Mouse (Mus musculus) embryonic fibroblast, embryonic 13.5 days (primary cell): ENCODE measurements around the gene Zfpm1.

ENCODE experiments used
- CTCF ChIP-seq: IDR thresholded peaks from 2 replicates; pipeline ENCODE4 v1.5.1; 2011; ENCODE audit warnings: mild to moderate bottlenecking, control low read depth, low read length, moderate library complexity, borderline replicate concordance; ENCODE audit not compliant: insufficient read depth
- POLR2A ChIP-seq: IDR thresholded peaks from 2 replicates; pipeline ENCODE4 v1.6.1; 2011; ENCODE audit warnings: low read depth, mild to moderate bottlenecking, control low read depth, low read length, moderate library complexity

DNA sequence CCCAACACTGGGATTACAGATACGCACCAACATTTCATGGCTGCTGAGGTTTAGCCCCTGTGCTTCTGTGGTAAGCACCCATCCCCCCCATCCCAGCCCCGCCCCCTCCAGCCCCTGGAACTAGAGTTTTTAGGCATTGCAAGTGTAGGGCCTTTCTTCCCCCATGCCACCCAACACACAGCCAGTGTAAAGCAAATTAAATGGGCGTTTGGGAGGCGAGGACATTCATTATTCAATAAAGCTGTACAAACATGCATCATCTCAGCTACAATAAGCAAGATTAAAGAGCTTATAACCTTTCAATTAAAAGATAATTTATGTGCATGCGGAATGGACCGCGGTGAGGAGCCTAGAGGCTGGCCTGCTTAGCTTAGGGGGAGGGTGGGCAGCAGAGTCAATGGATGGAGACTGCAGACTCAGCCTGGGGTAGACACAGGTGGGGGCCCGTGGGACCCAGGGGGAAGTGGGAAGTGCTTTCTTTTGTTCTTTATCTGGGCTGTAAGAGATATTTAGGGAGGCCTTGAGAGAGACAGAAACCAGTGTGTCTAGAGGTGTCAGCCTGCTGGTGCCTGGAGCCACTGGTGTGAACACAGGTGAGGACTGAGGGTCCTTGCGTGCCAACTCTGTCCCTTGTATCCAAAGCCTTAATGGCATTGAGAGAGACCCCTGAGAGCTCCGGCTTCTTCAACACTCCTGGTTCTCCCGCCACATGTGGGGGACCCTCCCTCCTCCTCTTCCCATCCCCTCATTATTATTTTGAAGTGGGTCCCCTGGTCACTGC, 68.6 kb downstream of the Zfpm1 start:
- TF ChIP-seq CTCF (no peak), POLR2A (no peak)
